9 mouse cellular contexts compared by ENCODE assay signal in genomic region chr1:91436380-91437082, GRCm38 (mm10). TPM values are rescaled to one million over a fixed set of nuclear protein-coding genes. Genes with fewer than 3 reads are reported as not detected.
DNase-seq lines count a peak whose midpoint lies in the region; ATAC-seq and TF ChIP-seq lines count a peak whose summit lies in the region.
"Had no signal": no experiment of that assay in that cellular context is flagged by ENCODE, and none has a peak within 500 bp of the region (broad histone marks: within the 10 kb centered on the region; RNA-seq: fewer than 3 reads in every experiment).

No protein-coding gene starts in this region.

- H3K4me3 ChIP-seq in forebrain, embryonic 14.5 days (ENCODE audit: low read depth, low read length), result no peak overlapping the region
- H3K4me3 ChIP-seq in forebrain, embryonic 16.5 days (replicated peaks; ENCODE audit: low read length), result no peak overlapping the region
- no peak overlapping the region for H3K4me3 ChIP-seq in cerebellum, adult 2 months (replicated peaks; ENCODE audit: insufficient read depth, low read depth, low read length)
- H3K4me3 ChIP-seq in heart, embryonic 12.5 days, result no peak overlapping the region
- H3K4me3 ChIP-seq in neural tube, embryonic 15.5 days (replicated peaks), result no peak overlapping the region
- H3K4me3 ChIP-seq: myocyte had no signal

- DNase-seq in forebrain, embryonic 14.5 days (ENCODE audit: low spot score), result peak; percentile 53
- peak; percentile 57 for DNase-seq in 3134 (ENCODE audit: extremely low read depth, insufficient read length, low spot score)
- peak; percentile 38 to 58 for DNase-seq in cerebellum, adult 2 months
- DNase-seq in kidney, postnatal 14 days, result peak; percentile 93
- no peak for DNase-seq in embryo, embryonic 10.5 days (ENCODE audit: low spot score)

- H3K9me3 ChIP-seq in forebrain, embryonic 14.5 days (replicated peaks; ENCODE audit: control insufficient read depth, low read length), result no peaks in the 10 kb centered on the region
- H3K9me3 ChIP-seq in forebrain, embryonic 16.5 days (ENCODE audit: control insufficient read depth, low read length), result no peaks in the 10 kb centered on the region
- no peaks in the 10 kb centered on the region for H3K9me3 ChIP-seq in heart, embryonic 12.5 days (replicated peaks)
- H3K9me3 ChIP-seq in neural tube, embryonic 15.5 days (replicated peaks), result no peaks in the 10 kb centered on the region

- H3K36me3 ChIP-seq in forebrain, embryonic 14.5 days (ENCODE audit: control insufficient read depth, insufficient read depth, low read length), result peaks cover 23% of the 10 kb centered on the region; the same call in 1 of the 2 replicates
- no peaks in the 10 kb centered on the region; the same call in 1 of the 2 replicates for H3K36me3 ChIP-seq in forebrain, embryonic 16.5 days (ENCODE audit: control insufficient read depth, insufficient read depth)
- H3K36me3 ChIP-seq in heart, embryonic 12.5 days, result peaks cover 49% of the 10 kb centered on the region
- H3K36me3 ChIP-seq in neural tube, embryonic 15.5 days, result peaks cover 50% of the 10 kb centered on the region

- ATAC-seq in forebrain, embryonic 14.5 days, result no peak
- ATAC-seq in forebrain, embryonic 16.5 days, result no peak
- ATAC-seq in heart, embryonic 12.5 days (ENCODE audit: insufficient number of reproducible peaks, low FRiP score), result peak; percentile 80
- no peak for ATAC-seq in neural tube, embryonic 15.5 days (ENCODE audit: low FRiP score)

- H3K27me3 ChIP-seq in forebrain, embryonic 14.5 days (replicated peaks; ENCODE audit: control insufficient read depth, insufficient read depth, low read length), result no peaks in the 10 kb centered on the region
- H3K27me3 ChIP-seq in forebrain, embryonic 16.5 days (replicated peaks; ENCODE audit: control insufficient read depth, insufficient read depth, low read length), result no peaks in the 10 kb centered on the region
- H3K27me3 ChIP-seq in cerebellum, adult 2 months (ENCODE audit: control insufficient read depth, insufficient read depth, low read length), result no peaks in the 10 kb centered on the region
- no peaks in the 10 kb centered on the region for H3K27me3 ChIP-seq in heart, embryonic 12.5 days (replicated peaks)
- no peaks in the 10 kb centered on the region for H3K27me3 ChIP-seq in neural tube, embryonic 15.5 days (replicated peaks)

- no peak overlapping the region for H3K9ac ChIP-seq in forebrain, embryonic 14.5 days (ENCODE audit: low read length)
- no peak overlapping the region for H3K9ac ChIP-seq in forebrain, embryonic 16.5 days (replicated peaks; ENCODE audit: low read depth, low read length)
- H3K9ac ChIP-seq in heart, embryonic 12.5 days, result no peak overlapping the region
- H3K9ac ChIP-seq in neural tube, embryonic 15.5 days (replicated peaks), result no peak overlapping the region

- 71% methylated on average over 6 of the region's 6 CpGs for WGBS in forebrain, embryonic 14.5 days
- WGBS in forebrain, embryonic 16.5 days, result 62% methylated on average over 6 of the region's 6 CpGs
- 39% methylated on average over 6 of the region's 6 CpGs for WGBS in cerebellum, adult 2 months
- 60% methylated on average over 6 of the region's 6 CpGs for WGBS in heart, embryonic 12.5 days
- 70% methylated on average over 6 of the region's 6 CpGs for WGBS in neural tube, embryonic 15.5 days

- H3K4me1 ChIP-seq in forebrain, embryonic 14.5 days (ENCODE audit: control insufficient read depth, insufficient read depth, low read length), result peaks cover 7% of the 10 kb centered on the region; the same call in 1 of the 2 replicates
- H3K4me1 ChIP-seq in forebrain, embryonic 16.5 days (replicated peaks; ENCODE audit: control insufficient read depth, insufficient read depth, low read length), result peaks cover 8% of the 10 kb centered on the region
- H3K4me1 ChIP-seq in cerebellum, adult 2 months (ENCODE audit: control insufficient read depth, insufficient read depth, low read length), result peaks cover 16% of the 10 kb centered on the region
- peaks cover 24% of the 10 kb centered on the region for H3K4me1 ChIP-seq in heart, embryonic 12.5 days (replicated peaks)
- peaks cover 16% of the 10 kb centered on the region for H3K4me1 ChIP-seq in neural tube, embryonic 15.5 days

- TF ChIP-seq POLR2A in cerebellum, adult 2 months (IDR thresholded peaks at IDR 0.05; ENCODE audit: borderline replicate concordance, insufficient read depth, low read length), result no peak

- no peak overlapping the region for H3K4me2 ChIP-seq in forebrain, embryonic 14.5 days (ENCODE audit: low read length)
- H3K4me2 ChIP-seq in forebrain, embryonic 16.5 days (ENCODE audit: low read length), result no peak overlapping the region
- no peak overlapping the region for H3K4me2 ChIP-seq in heart, embryonic 12.5 days
- H3K4me2 ChIP-seq in neural tube, embryonic 15.5 days, result no peak overlapping the region

- H3K27ac ChIP-seq in forebrain, embryonic 14.5 days (ENCODE audit: low read depth, low read length), result no peak overlapping the region
- H3K27ac ChIP-seq in forebrain, embryonic 16.5 days (ENCODE audit: low read length), result no peak overlapping the region
- H3K27ac ChIP-seq in cerebellum, adult 2 months (ENCODE audit: insufficient read depth, low read length), result peak overlapping the region; percentile 47; the same call in 1 of the 2 replicates
- H3K27ac ChIP-seq in heart, embryonic 12.5 days (ENCODE audit: poor library complexity, severe bottlenecking), result peak overlapping the region; percentile 82
- H3K27ac ChIP-seq in neural tube, embryonic 15.5 days (replicated peaks), result peak overlapping the region; percentile 60

- no peak for TF ChIP-seq CTCF in cerebellum, adult 2 months (IDR thresholded peaks at IDR 0.05; ENCODE audit: borderline replicate concordance, insufficient read depth, low read depth, low read length)

RNA-seq across cellular contexts. Expression of gene Per2, which starts 22.6 kb away (rescaled TPM):
- polyA plus RNA-seq in forebrain, embryonic 14.5 days (2014; fragmentation: Nextera tagmentation; extraction: Ambion mirVana), result 2.6 and 4.5 TPM in 2 replicates
- polyA plus RNA-seq in forebrain, embryonic 16.5 days (2015; fragmentation: Nextera tagmentation; extraction: Ambion mirVana), result 5.6 and 6.3 TPM in 2 replicates
- polyA plus RNA-seq in cerebellum, adult 2 months (2012; rRNA removed), result 15.4 and 18.1 TPM in 2 replicates
- 3.6 and 4.0 TPM in 2 replicates for polyA plus RNA-seq in heart, embryonic 12.5 days (2016; fragmentation: Nextera tagmentation; extraction: Ambion mirVana)
- polyA plus RNA-seq in neural tube, embryonic 15.5 days (2015; fragmentation: Nextera tagmentation; extraction: Ambion mirVana), result 4.9 and 5.3 TPM in 2 replicates

RNA-seq across cellular contexts. Expression of gene Hes6, which starts 22.7 kb away (rescaled TPM):
- 217 and 240 TPM in 2 replicates for polyA plus RNA-seq in forebrain, embryonic 14.5 days (2014; fragmentation: Nextera tagmentation; extraction: Ambion mirVana)
- polyA plus RNA-seq in forebrain, embryonic 16.5 days (2015; fragmentation: Nextera tagmentation; extraction: Ambion mirVana), result 208 and 217 TPM in 2 replicates
- 28.2 and 31.4 TPM in 2 replicates for polyA plus RNA-seq in cerebellum, adult 2 months (2012; rRNA removed)
- polyA plus RNA-seq in heart, embryonic 12.5 days (2016; fragmentation: Nextera tagmentation; extraction: Ambion mirVana), result 63.6 and 65.4 TPM in 2 replicates
- 114 and 172 TPM in 2 replicates for polyA plus RNA-seq in neural tube, embryonic 15.5 days (2015; fragmentation: Nextera tagmentation; extraction: Ambion mirVana)

RNA-seq across cellular contexts. Expression of gene Ilkap, which starts 37.9 kb away (rescaled TPM):
- 151 and 162 TPM in 2 replicates for polyA plus RNA-seq in forebrain, embryonic 14.5 days (2014; fragmentation: Nextera tagmentation; extraction: Ambion mirVana)
- 158 and 163 TPM in 2 replicates for polyA plus RNA-seq in forebrain, embryonic 16.5 days (2015; fragmentation: Nextera tagmentation; extraction: Ambion mirVana)
- 101 and 103 TPM in 2 replicates for polyA plus RNA-seq in cerebellum, adult 2 months (2012; rRNA removed)
- 104 and 106 TPM in 2 replicates for polyA plus RNA-seq in heart, embryonic 12.5 days (2016; fragmentation: Nextera tagmentation; extraction: Ambion mirVana)
- 144 and 149 TPM in 2 replicates for polyA plus RNA-seq in neural tube, embryonic 15.5 days (2015; fragmentation: Nextera tagmentation; extraction: Ambion mirVana)

RNA-seq across cellular contexts. Expression of gene Traf3ip1, which starts 57.9 kb away (rescaled TPM):
- 6.1 and 6.5 TPM in 2 replicates for polyA plus RNA-seq in forebrain, embryonic 14.5 days (2014; fragmentation: Nextera tagmentation; extraction: Ambion mirVana)
- polyA plus RNA-seq in forebrain, embryonic 16.5 days (2015; fragmentation: Nextera tagmentation; extraction: Ambion mirVana), result 10.9 and 13.2 TPM in 2 replicates
- polyA plus RNA-seq in cerebellum, adult 2 months (2012; rRNA removed), result 17.6 and 20.0 TPM in 2 replicates
- polyA plus RNA-seq in heart, embryonic 12.5 days (2016; fragmentation: Nextera tagmentation; extraction: Ambion mirVana), result 4.8 and 6.0 TPM in 2 replicates
- polyA plus RNA-seq in neural tube, embryonic 15.5 days (2015; fragmentation: Nextera tagmentation; extraction: Ambion mirVana), result 10.0 and 10.3 TPM in 2 replicates

Comparison
In these comparisons a context has a peak if more than half of its experiments do, and no peak if none do; other contexts are left out.
1. H3K27ac ChIP-seq: peak in cerebellum, adult 2 months (single experiment), heart, embryonic 12.5 days (single experiment) and neural tube, embryonic 15.5 days (single experiment); none in forebrain, embryonic 14.5 days (single experiment) and forebrain, embryonic 16.5 days (single experiment).